14 mouse cellular contexts compared by ENCODE assay signal in genomic region chr5:131873116-131873515, GRCm38 (mm10).
DNase-seq lines count a peak whose midpoint lies in the region; ATAC-seq lines count a peak whose summit lies in the region.
"Had no signal": no experiment of that assay in that cellular context is flagged by ENCODE, and none has a peak within 500 bp of the region (broad histone marks: within the 10 kb centered on the region; RNA-seq: fewer than 3 reads in every experiment).

No protein-coding gene starts in this region.

- H3K27ac ChIP-seq in hindbrain, embryonic 16.5 days (ENCODE audit: low read depth, low read length) = no peak overlapping the region
- no peak overlapping the region for H3K27ac ChIP-seq in hindbrain, embryonic 13.5 days
- no peak overlapping the region for H3K27ac ChIP-seq in midbrain, embryonic 11.5 days (ENCODE audit: low read depth, low read length)
- H3K27ac ChIP-seq: embryonic facial prominence, embryonic 10.5 days; heart, embryonic 15.5 days; neural tube, embryonic 15.5 days had no signal

- H3K4me3 ChIP-seq in hindbrain, embryonic 16.5 days (ENCODE audit: low read length) = no peak overlapping the region
- H3K4me3 ChIP-seq in hindbrain, embryonic 13.5 days = no peak overlapping the region
- H3K4me3 ChIP-seq in midbrain, embryonic 11.5 days (ENCODE audit: low read depth, low read length) = no peak overlapping the region
- H3K4me3 ChIP-seq: embryonic facial prominence, embryonic 10.5 days; heart, embryonic 15.5 days; neural tube, embryonic 15.5 days had no signal

- H3K27me3 ChIP-seq in hindbrain, embryonic 16.5 days (replicated peaks; ENCODE audit: control insufficient read depth, insufficient read depth, low read length) = no peaks in the 10 kb centered on the region
- no peaks in the 10 kb centered on the region for H3K27me3 ChIP-seq in hindbrain, embryonic 13.5 days
- no peaks in the 10 kb centered on the region for H3K27me3 ChIP-seq in midbrain, embryonic 11.5 days (ENCODE audit: control insufficient read depth, insufficient read depth, low read length)
- H3K27me3 ChIP-seq: heart, embryonic 15.5 days; neural tube, embryonic 15.5 days had no signal

- peaks cover 7% of the 10 kb centered on the region for H3K4me1 ChIP-seq in hindbrain, embryonic 16.5 days (ENCODE audit: control insufficient read depth, insufficient read depth, low read depth, low read length)
- H3K4me1 ChIP-seq in hindbrain, embryonic 13.5 days (replicated peaks) = peaks cover 27% of the 10 kb centered on the region
- H3K4me1 ChIP-seq in midbrain, embryonic 11.5 days (ENCODE audit: control insufficient read depth, insufficient read depth, low read length) = peaks cover 4% of the 10 kb centered on the region; the same call in 1 of the 2 replicates
- H3K4me1 ChIP-seq: heart, embryonic 15.5 days had no signal

- H3K9me3 ChIP-seq in hindbrain, embryonic 16.5 days (ENCODE audit: control insufficient read depth, low read length) = no peaks in the 10 kb centered on the region
- no peaks in the 10 kb centered on the region for H3K9me3 ChIP-seq in hindbrain, embryonic 13.5 days
- H3K9me3 ChIP-seq in midbrain, embryonic 11.5 days (ENCODE audit: control insufficient read depth, low read length) = no peaks in the 10 kb centered on the region
- H3K9me3 ChIP-seq: embryonic facial prominence, embryonic 10.5 days; heart, embryonic 15.5 days; neural tube, embryonic 15.5 days had no signal

- peak; percentile 61; the same call in 1 of the 2 replicates for ATAC-seq in hindbrain, embryonic 16.5 days
- no peak for ATAC-seq in hindbrain, embryonic 13.5 days (ENCODE audit: low FRiP score)
- ATAC-seq in midbrain, embryonic 11.5 days (ENCODE audit: low FRiP score) = no peak
- ATAC-seq: liver, postnatal 0 days had no signal

- 63% methylated on average over 4 of the region's 4 CpGs for WGBS in hindbrain, embryonic 16.5 days
- WGBS in hindbrain, embryonic 13.5 days = 80% methylated on average over 4 of the region's 4 CpGs
- WGBS in midbrain, embryonic 11.5 days = 76% methylated on average over 4 of the region's 4 CpGs

- H3K36me3 ChIP-seq in hindbrain, embryonic 16.5 days (ENCODE audit: control insufficient read depth, insufficient read depth, low read length) = no peaks in the 10 kb centered on the region
- no peaks in the 10 kb centered on the region for H3K36me3 ChIP-seq in hindbrain, embryonic 13.5 days
- no peaks in the 10 kb centered on the region for H3K36me3 ChIP-seq in midbrain, embryonic 11.5 days (ENCODE audit: control insufficient read depth, insufficient read depth, low read length)
- H3K36me3 ChIP-seq: embryonic facial prominence, embryonic 10.5 days; heart, embryonic 15.5 days; neural tube, embryonic 15.5 days had no signal

- DNase-seq in cerebellum, adult 18-20 months = peak; percentile 79 to 87
- DNase-seq in layer of hippocampus, adult 18-20 months (ENCODE audit: low spot score in 2 of 2) = peak; percentile 42 to 69
- DNase-seq in right cerebral cortex, postnatal 10 days (ENCODE audit: low spot score in 2 of 2) = peak; percentile 52 to 69
- no peak for DNase-seq in midbrain, embryonic 11.5 days (ENCODE audit: low spot score, missing footprints)
- no peak for DNase-seq in urinary bladder, postnatal 36 days (ENCODE audit: low spot score in 2 of 2)
- DNase-seq in gastrocnemius, postnatal 25 days = no peak
- DNase-seq: gastrocnemius, postnatal 14 days; kidney, postnatal 14 days; liver, postnatal 0 days had no signal

- no peak overlapping the region for H3K4me2 ChIP-seq in hindbrain, embryonic 16.5 days (ENCODE audit: low read length)
- no peak overlapping the region for H3K4me2 ChIP-seq in hindbrain, embryonic 13.5 days
- H3K4me2 ChIP-seq in midbrain, embryonic 11.5 days = no peak overlapping the region
- H3K4me2 ChIP-seq: heart, embryonic 15.5 days; neural tube, embryonic 15.5 days had no signal

- no peak overlapping the region for H3K9ac ChIP-seq in hindbrain, embryonic 16.5 days (ENCODE audit: low read depth, low read length)
- no peak overlapping the region for H3K9ac ChIP-seq in hindbrain, embryonic 13.5 days
- H3K9ac ChIP-seq in midbrain, embryonic 11.5 days (ENCODE audit: low read length) = no peak overlapping the region
- H3K9ac ChIP-seq: heart, embryonic 15.5 days; liver, postnatal 0 days; neural tube, embryonic 15.5 days had no signal

Comparison
In these comparisons a context has a peak if more than half of its experiments do, and no peak if none do; other contexts are left out.
1. DNase-seq: peak in cerebellum, adult 18-20 months (2 of 2), layer of hippocampus, adult 18-20 months (2 of 2) and right cerebral cortex, postnatal 10 days (2 of 2); none in midbrain, embryonic 11.5 days (single experiment), urinary bladder, postnatal 36 days (0 of 2) and gastrocnemius, postnatal 25 days (single experiment).